Mouse (Mus musculus): ENCODE results near the gene Greb1. TPM values are rescaled to one million over a fixed set of nuclear protein-coding genes. Genes with fewer than 3 reads are reported as not detected.

Greb1 gene
- total and polyA plus RNA-seq, 3 experiments: 0.87 TPM; not detected in 2

- Histone ChIP-seq H3K9me3 (replicated peaks) (no peaks in the 10 kb centered on the region), H3K36me3 (replicated peaks) (no peaks in the 10 kb centered on the region), H3K4me3 (ENCODE audit: low read depth, low read length) (no peak overlapping the region), H3K27me3 (ENCODE audit: insufficient read depth, low read length) (peaks cover 9% of the 10 kb centered on the region; the same call in 1 of the 2 replicates), H3K4me1 (ENCODE audit: insufficient read depth, low read depth, low read length) (peaks cover 3% of the 10 kb centered on the region; the same call in 1 of the 2 replicates)
- no peak for TF ChIP-seq GATA2 (IDR thresholded peaks at IDR 0.05; ENCODE audit: borderline replicate concordance, low read depth, low read length)
- TF ChIP-seq TAL1 (conservative IDR thresholded peaks at IDR 0.05; ENCODE audit: low read depth, low read length): no peak
- no peak for TF ChIP-seq POLR2AphosphoS5 (IDR thresholded peaks at IDR 0.05; ENCODE audit: insufficient replicate concordance, low read depth, low read length)
- no peak for TF ChIP-seq CTCF (IDR thresholded peaks at IDR 0.05; ENCODE audit: low read depth, low read length)
- TF ChIP-seq GATA1 (IDR thresholded peaks at IDR 0.05; ENCODE audit: borderline replicate concordance, low read length): no peak
- DNase-seq (ENCODE audit: low spot score) (no peak), ATAC-seq (ENCODE audit: extremely low read depth, insufficient number of reproducible peaks, low FRiP score, poor library complexity, severe bottlenecking) (no peak)
These were observed 128.4 kb downstream of the Greb1 start for GRCm38 (mm10) chr12:16672246-16672645.

GRCm38 (mm10) chr12:16669176-16669575 is 131.5 kb downstream of the Greb1 start:
- H3K9me3 ChIP-seq (replicated peaks): no peaks in the 10 kb centered on the region
- ATAC-seq (ENCODE audit: extremely low read depth, insufficient number of reproducible peaks, low FRiP score, poor library complexity, severe bottlenecking): peak; percentile 8; the same call in 1 of the 2 replicates
- H3K4me3 ChIP-seq (ENCODE audit: low read depth, low read length): no peak overlapping the region
- DNase-seq (ENCODE audit: low spot score): no peak
- H3K4me1 ChIP-seq (ENCODE audit: insufficient read depth, low read depth, low read length): peaks cover 3% of the 10 kb centered on the region; the same call in 1 of the 2 replicates
- H3K27me3 ChIP-seq (ENCODE audit: insufficient read depth, low read length): peaks cover 5% of the 10 kb centered on the region; the same call in 1 of the 2 replicates
- no peaks in the 10 kb centered on the region for H3K36me3 ChIP-seq (replicated peaks)
- TF ChIP-seq TAL1 (conservative IDR thresholded peaks at IDR 0.05; ENCODE audit: low read depth, low read length): no peak

- ATAC-seq (ENCODE audit: extremely low read depth, insufficient number of reproducible peaks, low FRiP score, poor library complexity, severe bottlenecking): no peak
- no peaks in the 10 kb centered on the region for H3K4me1 ChIP-seq (ENCODE audit: insufficient read depth, low read depth, low read length)
- H3K9me3 ChIP-seq (replicated peaks): no peaks in the 10 kb centered on the region
- no peak overlapping the region for H3K4me3 ChIP-seq (ENCODE audit: low read depth, low read length)
- H3K36me3 ChIP-seq (replicated peaks): no peaks in the 10 kb centered on the region
- DNase-seq (ENCODE audit: low spot score): no peak
- H3K27me3 ChIP-seq (ENCODE audit: insufficient read depth, low read length): peaks cover 2% of the 10 kb centered on the region; the same call in 1 of the 2 replicates
- TF ChIP-seq CTCF (IDR thresholded peaks at IDR 0.05; ENCODE audit: low read depth, low read length) (no peak), TAL1 (conservative IDR thresholded peaks at IDR 0.05; ENCODE audit: low read depth, low read length) (no peak), POLR2AphosphoS5 (IDR thresholded peaks at IDR 0.05; ENCODE audit: insufficient replicate concordance, low read depth, low read length) (no peak), GATA1 (IDR thresholded peaks at IDR 0.05; ENCODE audit: borderline replicate concordance, low read length) (no peak), GATA2 (IDR thresholded peaks at IDR 0.05; ENCODE audit: borderline replicate concordance, low read depth, low read length) (no peak)
These were observed 135.7 kb downstream of the Greb1 start for GRCm38 (mm10) chr12:16665022-16665421.

- Histone ChIP-seq H3K4me3 (ENCODE audit: low read depth, low read length) (no peak overlapping the region), H3K36me3 (replicated peaks) (no peaks in the 10 kb centered on the region), H3K27me3 (ENCODE audit: insufficient read depth, low read length) (peaks cover 5% of the 10 kb centered on the region), H3K9me3 (replicated peaks) (no peaks in the 10 kb centered on the region), H3K4me1 (ENCODE audit: insufficient read depth, low read depth, low read length) (no peaks in the 10 kb centered on the region)
- DNase-seq (ENCODE audit: low spot score) (no peak), ATAC-seq (ENCODE audit: extremely low read depth, insufficient number of reproducible peaks, low FRiP score, poor library complexity, severe bottlenecking) (no peak)
- TF ChIP-seq POLR2AphosphoS5 (IDR thresholded peaks at IDR 0.05; ENCODE audit: insufficient replicate concordance, low read depth, low read length): no peak
- TF ChIP-seq TAL1 (conservative IDR thresholded peaks at IDR 0.05; ENCODE audit: low read depth, low read length): no peak
- no peak for TF ChIP-seq GATA2 (IDR thresholded peaks at IDR 0.05; ENCODE audit: borderline replicate concordance, low read depth, low read length)
- TF ChIP-seq CTCF (IDR thresholded peaks at IDR 0.05; ENCODE audit: low read depth, low read length): no peak
- TF ChIP-seq GATA1 (IDR thresholded peaks at IDR 0.05; ENCODE audit: borderline replicate concordance, low read length): no peak
These were observed 137.6 kb downstream of the Greb1 start for GRCm38 (mm10) chr12:16662955-16663585.

- no peaks in the 10 kb centered on the region for H3K36me3 ChIP-seq (replicated peaks)
- TF ChIP-seq CTCF (IDR thresholded peaks at IDR 0.05; ENCODE audit: low read depth, low read length): no peak
- TF ChIP-seq TAL1 (conservative IDR thresholded peaks at IDR 0.05; ENCODE audit: low read depth, low read length): no peak
- TF ChIP-seq GATA1 (IDR thresholded peaks at IDR 0.05; ENCODE audit: borderline replicate concordance, low read length): no peak
- TF ChIP-seq GATA2 (IDR thresholded peaks at IDR 0.05; ENCODE audit: borderline replicate concordance, low read depth, low read length): no peak
- no peak for TF ChIP-seq POLR2AphosphoS5 (IDR thresholded peaks at IDR 0.05; ENCODE audit: insufficient replicate concordance, low read depth, low read length)
- no peaks in the 10 kb centered on the region for H3K9me3 ChIP-seq (replicated peaks)
- H3K4me3 ChIP-seq (ENCODE audit: low read depth, low read length): no peak overlapping the region
- ATAC-seq (ENCODE audit: extremely low read depth, insufficient number of reproducible peaks, low FRiP score, poor library complexity, severe bottlenecking) (no peak), DNase-seq (ENCODE audit: low spot score) (no peak)
- H3K27me3 ChIP-seq (ENCODE audit: insufficient read depth, low read length): peaks cover 4% of the 10 kb centered on the region
- no peaks in the 10 kb centered on the region for H3K4me1 ChIP-seq (ENCODE audit: insufficient read depth, low read depth, low read length)
These were observed 138.8 kb downstream of the Greb1 start for GRCm38 (mm10) chr12:16661936-16662335.

GRCm38 (mm10) chr12:16661459-16661858 is 139.2 kb downstream of the Greb1 start:
- Histone ChIP-seq H3K36me3 (replicated peaks) (no peaks in the 10 kb centered on the region), H3K27me3 (ENCODE audit: insufficient read depth, low read length) (peaks cover 4% of the 10 kb centered on the region), H3K9me3 (replicated peaks) (no peaks in the 10 kb centered on the region), H3K4me1 (ENCODE audit: insufficient read depth, low read depth, low read length) (no peaks in the 10 kb centered on the region), H3K4me3 (ENCODE audit: low read depth, low read length) (no peak overlapping the region)
- DNase-seq (ENCODE audit: low spot score) (no peak), ATAC-seq (ENCODE audit: extremely low read depth, insufficient number of reproducible peaks, low FRiP score, poor library complexity, severe bottlenecking) (no peak)
- no peak for TF ChIP-seq TAL1 (conservative IDR thresholded peaks at IDR 0.05; ENCODE audit: low read depth, low read length)
- no peak for TF ChIP-seq CTCF (IDR thresholded peaks at IDR 0.05; ENCODE audit: low read depth, low read length)
- no peak for TF ChIP-seq GATA1 (IDR thresholded peaks at IDR 0.05; ENCODE audit: borderline replicate concordance, low read length)
- no peak for TF ChIP-seq POLR2AphosphoS5 (IDR thresholded peaks at IDR 0.05; ENCODE audit: insufficient replicate concordance, low read depth, low read length)
- TF ChIP-seq GATA2 (IDR thresholded peaks at IDR 0.05; ENCODE audit: borderline replicate concordance, low read depth, low read length): no peak

Data from G1E (cell line).